Mouse (Mus musculus): ENCODE data around the gene Ehd3. TPM values are rescaled to one million over a fixed set of nuclear protein-coding genes. Genes with fewer than 3 reads are reported as not detected.
A peak's percentile ranks its signal among the peaks of the same experiment; 100 is the strongest.

Gene Ehd3
- total RNA-seq (2014; rRNA removed) (46.5 and 48.1 TPM in 2 replicates), polyA plus RNA-seq (2015; fragmentation: Nextera tagmentation; extraction: Ambion mirVana) (26.5 and 27.6 TPM in 2 replicates)

- peak within 1 kb of the TSS; percentile 83 for H3K27ac ChIP-seq (ENCODE audit: low read depth, low read length)
- H3K9ac ChIP-seq (replicated peaks; ENCODE audit: low read length, poor library complexity, severe bottlenecking), result peak within 1 kb of the TSS; percentile 76
- H3K4me3 ChIP-seq (ENCODE audit: low read depth, low read length), result peak within 1 kb of the TSS; percentile 78
- DNase-seq (ENCODE audit: low spot score) (no peak), ATAC-seq (ENCODE audit: low FRiP score) (no peak)
- peak; percentile 26 for TF ChIP-seq CTCF (IDR thresholded peaks at IDR 0.05)
- peaks cover 8% of the 10 kb centered on the region for H3K4me1 ChIP-seq (ENCODE audit: insufficient read depth, low read length)
- H3K9me3 ChIP-seq (ENCODE audit: low read length), result no peaks in the 10 kb centered on the region
- H3K36me3 ChIP-seq (ENCODE audit: insufficient read depth, low read length), result no peaks in the 10 kb centered on the region
- 93% methylated on average over 5 of the region's 5 CpGs for WGBS
- H3K27me3 ChIP-seq (ENCODE audit: insufficient read depth, low read length), result no peaks in the 10 kb centered on the region
- peak within 1 kb of the TSS; percentile 78 for H3K4me2 ChIP-seq (ENCODE audit: low read depth, low read length, poor library complexity, severe bottlenecking)
Observed at GRCm38 (mm10) chr17:73803521-73804184, at the start of gene Ehd3. Ehd3 (plus strand) TSS chr17:73804134.

DNA sequence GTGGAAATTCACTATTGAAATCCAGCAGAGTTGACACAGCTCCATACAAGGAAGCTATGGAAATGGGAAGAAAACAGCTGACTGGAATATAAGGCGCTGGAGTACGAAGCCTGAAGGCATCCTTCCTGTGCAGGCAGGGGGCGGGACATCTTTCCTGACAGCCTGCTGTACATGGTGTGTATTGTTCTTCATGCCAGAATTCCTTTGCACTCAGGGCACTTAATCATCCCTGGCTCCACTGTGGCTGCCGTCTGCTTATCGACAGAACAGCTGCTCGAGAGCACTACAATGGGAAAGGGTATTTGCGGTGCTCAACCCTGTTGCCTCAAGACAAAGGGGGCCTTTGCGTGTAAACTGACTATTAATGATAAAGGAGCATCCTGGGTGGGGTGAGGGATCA, 33.0 kb upstream of the Ehd3 start:
- 0 out of 2 replicates have a peak, but pooled peaks have one; percentile 2 for TF ChIP-seq CTCF (IDR thresholded peaks at IDR 0.05)
- no peaks in the 10 kb centered on the region for H3K9me3 ChIP-seq (ENCODE audit: low read length)
- no peak overlapping the region for H3K4me2 ChIP-seq (ENCODE audit: low read depth, low read length, poor library complexity, severe bottlenecking)
- DNase-seq (ENCODE audit: low spot score) (peak; percentile 53), ATAC-seq (ENCODE audit: low FRiP score) (no peak)
- 19% methylated on average over 8 of the region's 8 CpGs for WGBS
- H3K4me3 ChIP-seq (ENCODE audit: low read depth, low read length), result no peak overlapping the region
- no peak overlapping the region for H3K27ac ChIP-seq (ENCODE audit: low read depth, low read length)
- H3K9ac ChIP-seq (replicated peaks; ENCODE audit: low read length, poor library complexity, severe bottlenecking), result no peak overlapping the region
- no peaks in the 10 kb centered on the region for H3K4me1 ChIP-seq (ENCODE audit: insufficient read depth, low read length)
- H3K36me3 ChIP-seq (ENCODE audit: insufficient read depth, low read length), result no peaks in the 10 kb centered on the region
- no peaks in the 10 kb centered on the region for H3K27me3 ChIP-seq (ENCODE audit: insufficient read depth, low read length)

DNA sequence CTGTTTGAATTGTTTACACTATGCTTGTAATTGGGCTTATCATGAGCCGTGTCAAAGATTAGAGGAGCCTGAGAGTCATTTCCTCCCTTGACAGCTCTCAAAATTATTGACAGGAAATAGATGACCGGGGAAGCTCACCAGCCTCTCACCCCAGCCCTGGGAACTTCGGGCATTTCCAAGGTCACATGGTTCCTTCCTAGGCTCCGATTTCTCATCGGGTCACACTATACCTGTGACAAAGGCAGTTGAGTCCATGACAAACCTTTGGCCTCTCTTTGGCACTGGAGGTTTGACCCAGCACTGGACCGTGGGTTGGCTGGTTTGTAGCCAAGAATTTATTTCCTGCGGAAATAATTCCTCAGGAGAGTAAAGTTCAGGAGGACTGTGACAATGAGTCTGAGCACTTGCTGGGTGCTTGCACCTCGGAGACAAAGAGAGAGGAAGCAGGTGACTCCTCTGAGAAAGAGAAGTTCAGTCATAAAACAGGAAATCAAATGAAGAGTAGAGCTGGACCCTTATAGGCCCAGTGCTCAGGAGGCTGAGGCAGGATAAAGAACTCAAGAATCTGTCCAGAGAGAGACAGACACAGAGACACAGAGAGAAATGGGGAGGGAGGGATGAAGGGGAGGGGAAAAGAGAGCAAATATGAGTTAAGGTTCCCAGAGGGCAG, 17.2 kb upstream of the Ehd3 start:
- Histone ChIP-seq H3K9me3 (ENCODE audit: low read length) (no peaks in the 10 kb centered on the region), H3K9ac (replicated peaks; ENCODE audit: low read length, poor library complexity, severe bottlenecking) (no peak overlapping the region), H3K4me3 (ENCODE audit: low read depth, low read length) (no peak overlapping the region), H3K4me1 (ENCODE audit: insufficient read depth, low read length) (peaks cover 3% of the 10 kb centered on the region; the same call in 1 of the 2 replicates), H3K27ac (ENCODE audit: low read depth, low read length) (no peak overlapping the region), H3K36me3 (ENCODE audit: insufficient read depth, low read length) (no peaks in the 10 kb centered on the region), H3K4me2 (ENCODE audit: low read depth, low read length, poor library complexity, severe bottlenecking) (no peak overlapping the region), H3K27me3 (ENCODE audit: insufficient read depth, low read length) (no peaks in the 10 kb centered on the region)
- ATAC-seq (ENCODE audit: low FRiP score), result no peak
- WGBS, result 86% methylated on average over 8 of the region's 8 CpGs
- DNase-seq (ENCODE audit: low spot score), result no peak
- no peak for TF ChIP-seq CTCF (IDR thresholded peaks at IDR 0.05)

DNA sequence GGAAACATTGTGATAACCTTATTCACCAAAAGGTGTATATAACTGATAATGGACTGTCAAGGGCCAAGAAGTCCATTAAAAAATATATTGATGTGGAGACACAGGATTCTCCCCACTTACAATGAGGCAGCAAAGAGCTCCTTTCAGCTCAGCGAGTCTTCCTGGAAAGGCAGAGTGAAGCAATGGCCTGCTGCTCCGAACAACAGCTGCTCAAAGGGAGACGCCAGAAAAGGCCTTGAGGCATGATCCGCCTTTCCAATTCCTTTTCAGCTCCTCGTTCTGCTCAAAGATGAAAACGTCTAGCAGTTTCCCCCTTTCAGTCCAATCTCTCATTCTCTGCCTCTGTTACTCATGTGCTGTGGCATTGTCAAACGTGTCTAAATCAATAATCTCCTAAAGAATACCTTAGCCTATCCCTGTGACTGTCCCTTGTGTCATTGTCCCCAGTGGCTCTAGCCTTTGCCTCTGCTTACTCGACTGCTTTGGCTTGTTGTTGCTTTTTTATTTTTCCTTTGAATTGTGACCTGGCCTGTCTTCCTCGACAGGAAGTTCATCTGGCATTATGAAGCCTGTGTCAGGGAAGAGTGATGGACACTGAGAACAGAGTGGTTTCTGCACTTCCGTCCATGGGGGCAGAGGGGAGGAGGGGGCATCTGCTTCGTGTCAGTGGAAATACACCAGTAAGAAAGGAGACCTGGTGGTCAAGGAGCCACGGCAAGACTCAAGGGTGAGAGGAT, 13.5 kb upstream of the Ehd3 start:
- whole genome bisulfite sequencing, result 20% methylated on average over 12 of the region's 12 CpGs

DNA sequence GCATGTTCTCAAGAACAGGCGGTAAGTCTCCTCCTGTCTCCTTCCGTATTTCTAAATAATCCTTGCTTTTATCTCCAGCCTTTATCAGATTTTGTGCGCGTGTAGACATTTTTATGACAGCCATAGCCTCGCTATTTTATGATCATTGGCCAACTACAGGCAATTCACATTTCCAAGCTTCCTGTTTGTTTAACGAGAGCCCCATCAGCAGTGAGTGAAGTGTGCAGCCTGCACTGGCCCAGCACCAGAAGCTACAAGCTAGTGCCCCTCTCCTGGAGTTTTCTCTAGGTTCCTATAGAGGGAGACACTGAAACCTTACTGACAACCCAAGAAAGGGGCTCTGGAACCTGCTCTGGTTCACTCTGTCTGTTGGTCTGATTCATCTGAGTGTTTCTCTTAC, 7.1 kb upstream of the Ehd3 start:
- H3K36me3 ChIP-seq (ENCODE audit: insufficient read depth, low read length), result no peaks in the 10 kb centered on the region
- 82% methylated on average over 6 of the region's 6 CpGs for WGBS
- no peaks in the 10 kb centered on the region for H3K27me3 ChIP-seq (ENCODE audit: insufficient read depth, low read length)
- H3K27ac ChIP-seq (ENCODE audit: low read depth, low read length), result no peak overlapping the region
- ATAC-seq (ENCODE audit: low FRiP score) (no peak), DNase-seq (ENCODE audit: low spot score) (no peak)
- no peak for TF ChIP-seq CTCF (IDR thresholded peaks at IDR 0.05)
- no peak overlapping the region for H3K4me2 ChIP-seq (ENCODE audit: low read depth, low read length, poor library complexity, severe bottlenecking)
- no peaks in the 10 kb centered on the region for H3K4me1 ChIP-seq (ENCODE audit: insufficient read depth, low read length)
- no peaks in the 10 kb centered on the region for H3K9me3 ChIP-seq (ENCODE audit: low read length)
- H3K4me3 ChIP-seq (ENCODE audit: low read depth, low read length), result no peak overlapping the region
- H3K9ac ChIP-seq (replicated peaks; ENCODE audit: low read length, poor library complexity, severe bottlenecking), result no peak overlapping the region

More for the DNA sequence above, 13.5 kb upstream of the Ehd3 start:
- H3K4me2 ChIP-seq (ENCODE audit: low read depth, low read length, poor library complexity, severe bottlenecking), result no peak overlapping the region
- no peaks in the 10 kb centered on the region for H3K27me3 ChIP-seq (ENCODE audit: insufficient read depth, low read length)
- no peak overlapping the region for H3K9ac ChIP-seq (replicated peaks; ENCODE audit: low read length, poor library complexity, severe bottlenecking)
- no peaks in the 10 kb centered on the region for H3K36me3 ChIP-seq (ENCODE audit: insufficient read depth, low read length)
- no peaks in the 10 kb centered on the region for H3K9me3 ChIP-seq (ENCODE audit: low read length)
- no peak for ATAC-seq (ENCODE audit: low FRiP score)
- H3K4me1 ChIP-seq (ENCODE audit: insufficient read depth, low read length), result peaks cover 3% of the 10 kb centered on the region; the same call in 1 of the 2 replicates
- H3K27ac ChIP-seq (ENCODE audit: low read depth, low read length), result 0 out of 2 replicates have a peak overlapping the region, but pooled peaks have one; percentile 26
- no peak overlapping the region for H3K4me3 ChIP-seq (ENCODE audit: low read depth, low read length)
- peak; percentile 36 for DNase-seq (ENCODE audit: low spot score)
- no peak for TF ChIP-seq CTCF (IDR thresholded peaks at IDR 0.05)
